Mouse (Mus musculus): Measurements from ENCODE around the gene Rbm7. TPM values are rescaled to one million over a fixed set of nuclear protein-coding genes. Genes with fewer than 3 reads are reported as not detected.
A peak's percentile ranks its signal among the peaks of the same experiment; 100 is the strongest.
"Not testable (repeated sequence)": the region's sequence is repeated elsewhere in the genome, so short reads cannot be mapped to it uniquely, and the experiment has no call there.

Rbm7 gene
- 101 and 104 TPM in 2 replicates for polyA plus RNA-seq (2015; fragmentation: Nextera tagmentation; extraction: Ambion mirVana)

DNA sequence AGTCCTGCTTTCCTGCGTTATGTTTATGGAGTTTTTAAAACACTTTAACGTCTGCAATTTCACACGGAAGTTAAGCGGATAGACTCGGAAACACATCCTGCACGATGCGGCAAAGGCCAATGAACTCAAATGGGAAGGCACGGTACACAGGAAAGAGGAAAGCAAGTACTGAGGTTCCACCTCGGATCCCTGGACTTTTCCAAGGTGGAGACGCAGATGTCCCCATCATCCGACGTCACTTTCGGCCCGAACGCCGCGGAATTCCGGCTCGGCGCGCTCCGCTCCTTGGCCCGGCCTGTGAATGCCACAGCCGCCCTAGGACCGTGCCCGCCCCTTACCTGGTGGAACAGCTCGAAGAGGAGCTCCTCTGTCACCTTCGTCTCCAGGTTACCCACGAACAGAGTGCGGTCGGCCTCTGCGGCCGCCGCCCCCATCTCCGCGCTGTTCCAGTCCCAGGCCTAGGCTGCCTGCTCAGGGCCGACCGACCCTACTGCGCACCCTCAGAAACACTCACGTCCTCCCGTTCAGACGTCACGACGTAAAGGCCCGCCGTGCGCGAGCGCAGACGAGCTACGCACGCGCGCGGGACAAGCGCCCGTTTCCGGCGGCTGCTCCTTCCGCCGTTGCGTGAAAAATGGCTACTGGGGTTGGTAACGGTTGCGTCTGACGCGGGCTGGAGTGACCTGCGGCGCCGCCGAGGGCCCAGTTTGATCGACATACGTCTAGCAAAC lies at the start of gene Rbm7, which contains the start of gene Gm5617:
Rbm7 (minus strand) TSS at position 483 of the 731 bp plus-strand sequence.
Gm5617 (plus strand) TSS at position 626 of the 731 bp plus-strand sequence.
- H3K27me3 ChIP-seq (replicated peaks; ENCODE audit: insufficient read depth, low read length) = no peaks in the 10 kb centered on the region
- peak within 1 kb of the TSS; percentile 80 for H3K4me2 ChIP-seq (replicated peaks; ENCODE audit: low read depth, low read length)
- ATAC-seq (peak; percentile 100), DNase-seq (ENCODE audit: low spot score) (peak; percentile 98)
- H3K9ac ChIP-seq (replicated peaks; ENCODE audit: low read depth) = peak within 1 kb of the TSS; percentile 71
- peak within 1 kb of the TSS; percentile 90 for H3K27ac ChIP-seq (ENCODE audit: low read length)
- no peaks in the 10 kb centered on the region for H3K9me3 ChIP-seq (ENCODE audit: low read length)
- WGBS = under 1% methylated on average over 72 of the region's 72 CpGs
- TF ChIP-seq CTCF (IDR thresholded peaks at IDR 0.05) (no peak), EP300 (IDR thresholded peaks at IDR 0.05) (no peak)
- peaks cover 12% of the 10 kb centered on the region; the same call in 1 of the 2 replicates for H3K4me1 ChIP-seq (ENCODE audit: insufficient read depth, low read depth, low read length)
- H3K36me3 ChIP-seq (ENCODE audit: insufficient read depth, low read length) = peaks cover 21% of the 10 kb centered on the region; the same call in 1 of the 2 replicates
- H3K4me3 ChIP-seq (ENCODE audit: low read depth, low read length) = peak within 1 kb of the TSS; percentile 80

DNA sequence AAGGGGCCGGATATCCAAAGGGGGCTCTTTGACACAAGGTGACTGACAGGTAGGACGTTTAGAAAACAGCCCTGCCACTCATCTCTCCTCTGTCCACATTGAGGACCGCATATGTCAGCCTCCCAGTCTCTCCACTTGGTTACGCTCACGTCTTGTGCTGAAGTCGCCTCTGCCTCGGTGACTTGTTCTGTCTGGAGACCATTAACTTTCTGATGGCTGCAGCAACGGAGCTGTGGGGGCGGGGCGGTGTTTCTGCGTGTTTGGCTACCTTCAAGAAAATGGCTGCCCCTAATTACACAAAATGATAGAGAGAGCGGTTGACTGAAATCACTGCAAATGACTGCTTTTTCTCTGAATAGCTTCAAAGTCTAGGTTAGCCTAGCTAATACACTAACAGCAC lies 43.6 kb upstream of the Rbm7 start:
- Histone ChIP-seq H3K4me3 (ENCODE audit: low read depth, low read length) (no peak overlapping the region), H3K4me2 (replicated peaks; ENCODE audit: low read depth, low read length) (no peak overlapping the region)
- TF ChIP-seq CTCF (IDR thresholded peaks at IDR 0.05) (no peak), EP300 (IDR thresholded peaks at IDR 0.05) (no peak)

DNA sequence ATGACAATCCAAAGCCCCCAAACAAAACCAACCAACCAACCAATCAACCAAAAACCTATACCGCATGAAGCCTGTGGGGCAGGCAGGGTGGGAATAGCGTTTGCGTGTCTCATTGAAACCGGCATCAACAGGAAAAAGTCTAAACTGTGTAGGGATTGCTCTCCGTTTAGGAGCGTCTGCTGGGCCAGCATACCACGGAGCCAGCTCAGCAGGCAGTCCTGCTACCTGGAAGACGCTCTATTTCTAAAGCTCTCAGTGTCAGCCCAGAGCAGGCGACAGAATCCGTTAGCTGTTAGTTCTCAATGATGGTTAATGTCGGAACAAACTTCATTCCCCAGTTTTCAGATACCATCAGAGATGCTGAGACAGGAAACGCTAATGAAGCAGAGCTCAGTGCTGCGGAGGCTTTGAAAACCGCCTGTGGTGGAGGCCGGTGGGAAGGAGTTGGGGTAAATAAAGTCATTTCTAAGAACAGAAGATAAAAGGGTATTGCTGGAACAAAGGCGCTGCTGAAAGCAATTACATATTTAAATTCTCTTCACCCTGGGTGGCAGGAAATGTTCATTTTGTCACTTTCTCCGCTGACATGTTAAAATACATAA lies 43.0 kb upstream of the Rbm7 start:
- Histone ChIP-seq H3K4me3 (ENCODE audit: low read depth, low read length) (no peak overlapping the region), H3K4me1 (ENCODE audit: insufficient read depth, low read depth, low read length) (no peaks in the 10 kb centered on the region), H3K27ac (ENCODE audit: low read length) (no peak overlapping the region), H3K9ac (replicated peaks; ENCODE audit: low read depth) (no peak overlapping the region), H3K4me2 (replicated peaks; ENCODE audit: low read depth, low read length) (no peak overlapping the region), H3K9me3 (ENCODE audit: low read length) (no peaks in the 10 kb centered on the region), H3K27me3 (replicated peaks; ENCODE audit: insufficient read depth, low read length) (peaks cover 3% of the 10 kb centered on the region; the same call in 1 of the 2 replicates), H3K36me3 (ENCODE audit: insufficient read depth, low read length) (no peaks in the 10 kb centered on the region)
- TF ChIP-seq EP300 (IDR thresholded peaks at IDR 0.05) (no peak), CTCF (IDR thresholded peaks at IDR 0.05) (no peak)
- ATAC-seq (no peak), DNase-seq (ENCODE audit: low spot score) (no peak)
- whole genome bisulfite sequencing = 7% methylated on average over 17 of the region's 17 CpGs

More for the DNA sequence above, 43.6 kb upstream of the Rbm7 start:
- ATAC-seq (no peak), DNase-seq (ENCODE audit: low spot score) (no peak)
- H3K27ac ChIP-seq (ENCODE audit: low read length) = no peak overlapping the region
- H3K36me3 ChIP-seq (ENCODE audit: insufficient read depth, low read length) = no peaks in the 10 kb centered on the region
- H3K27me3 ChIP-seq (replicated peaks; ENCODE audit: insufficient read depth, low read length) = peaks cover 3% of the 10 kb centered on the region; the same call in 1 of the 2 replicates
- H3K9me3 ChIP-seq (ENCODE audit: low read length) = no peaks in the 10 kb centered on the region
- no peaks in the 10 kb centered on the region for H3K4me1 ChIP-seq (ENCODE audit: insufficient read depth, low read depth, low read length)
- 16% methylated on average over 12 of the region's 12 CpGs for WGBS
- H3K9ac ChIP-seq (replicated peaks; ENCODE audit: low read depth) = no peak overlapping the region

DNA sequence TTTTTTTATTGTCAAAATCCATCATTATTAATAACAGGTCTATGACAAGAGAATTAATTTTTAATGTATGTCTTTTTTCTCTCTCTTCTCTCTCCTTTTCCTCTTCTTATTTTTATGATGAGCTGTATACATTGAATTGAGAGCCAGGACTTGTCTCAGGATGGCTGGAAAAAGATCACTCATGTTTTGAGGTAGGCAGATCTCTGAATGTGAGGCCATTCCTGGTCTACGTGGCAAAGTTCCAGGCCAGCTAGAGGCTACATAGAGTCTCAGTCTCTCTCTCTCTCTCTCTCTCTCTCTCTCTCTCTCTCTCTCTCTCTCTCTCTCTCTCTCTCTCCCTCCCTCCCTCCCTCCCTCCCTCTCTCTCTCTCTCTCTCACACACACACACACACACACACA lies 42.5 kb upstream of the Rbm7 start:
- not testable (repeated sequence) for H3K9ac ChIP-seq (replicated peaks; ENCODE audit: low read depth); H3K4me2 ChIP-seq (replicated peaks; ENCODE audit: low read depth, low read length); H3K9me3 ChIP-seq (ENCODE audit: low read length); H3K36me3 ChIP-seq (ENCODE audit: insufficient read depth, low read length); DNase-seq (ENCODE audit: low spot score); H3K27ac ChIP-seq (ENCODE audit: low read length); H3K4me3 ChIP-seq (ENCODE audit: low read depth, low read length); ATAC-seq; H3K27me3 ChIP-seq (replicated peaks; ENCODE audit: insufficient read depth, low read length); H3K4me1 ChIP-seq (ENCODE audit: insufficient read depth, low read depth, low read length)
- 50% methylated on average over 1 of the region's 1 CpGs for WGBS

DNA sequence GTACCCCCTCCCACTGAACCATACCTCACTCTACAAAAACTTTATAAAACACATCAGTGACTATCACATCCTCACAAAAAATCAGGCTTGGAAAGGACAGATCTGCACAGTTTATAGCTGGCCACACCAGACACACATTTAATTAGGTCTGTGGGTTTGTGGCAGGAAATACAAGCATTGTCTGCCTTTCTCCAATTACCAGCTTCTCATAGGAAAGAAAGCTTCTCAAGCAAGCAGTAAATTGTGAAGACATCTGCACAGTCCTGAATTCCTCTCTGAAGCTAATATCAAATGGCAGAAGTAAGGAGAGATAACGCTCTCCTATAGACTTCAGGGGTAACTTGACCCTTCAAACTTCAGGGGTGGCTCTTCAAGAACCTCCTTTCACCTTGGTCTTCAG lies 41.3 kb upstream of the Rbm7 start:
- DNase-seq (ENCODE audit: low spot score) = no peak
- H3K4me2 ChIP-seq (replicated peaks; ENCODE audit: low read depth, low read length) = no peak overlapping the region
- H3K27me3 ChIP-seq (replicated peaks; ENCODE audit: insufficient read depth, low read length) = peaks cover 3% of the 10 kb centered on the region; the same call in 1 of the 2 replicates
- H3K9ac ChIP-seq (replicated peaks; ENCODE audit: low read depth) = no peak overlapping the region
- no peak overlapping the region for H3K4me3 ChIP-seq (ENCODE audit: low read depth, low read length)
- H3K27ac ChIP-seq (ENCODE audit: low read length) = no peak overlapping the region
- ATAC-seq = no peak
- 48% methylated on average over 1 of the region's 1 CpGs for WGBS
- H3K36me3 ChIP-seq (ENCODE audit: insufficient read depth, low read length) = no peaks in the 10 kb centered on the region
- H3K4me1 ChIP-seq (ENCODE audit: insufficient read depth, low read depth, low read length) = no peaks in the 10 kb centered on the region
- H3K9me3 ChIP-seq (ENCODE audit: low read length) = no peaks in the 10 kb centered on the region
- no peak for TF ChIP-seq EP300 (IDR thresholded peaks at IDR 0.05)
- TF ChIP-seq CTCF (IDR thresholded peaks at IDR 0.05) = no peak

DNA sequence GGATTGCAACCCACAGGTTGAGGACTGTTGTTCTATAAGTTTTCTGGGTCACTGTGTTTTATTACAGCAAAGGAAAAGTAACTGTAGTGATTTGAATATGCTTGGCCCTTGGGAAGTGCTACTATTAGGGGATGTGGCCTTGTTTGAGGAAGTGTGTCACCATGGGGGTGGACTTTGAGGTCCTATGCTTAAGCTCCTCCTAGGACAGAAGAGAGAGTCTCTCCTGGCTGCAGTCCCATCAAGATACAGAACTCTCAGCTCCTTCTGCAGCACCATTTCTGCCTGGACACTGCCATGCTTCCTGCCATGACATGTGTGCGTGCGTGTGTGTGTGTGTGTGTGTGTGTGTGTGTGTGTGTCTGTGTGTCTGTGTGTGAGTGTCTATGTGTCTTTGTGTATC lies 37.6 kb upstream of the Rbm7 start:
- H3K27ac ChIP-seq (ENCODE audit: low read length) = no peak overlapping the region
- no peaks in the 10 kb centered on the region for H3K4me1 ChIP-seq (ENCODE audit: insufficient read depth, low read depth, low read length)
- H3K4me3 ChIP-seq (ENCODE audit: low read depth, low read length) = no peak overlapping the region
- H3K9ac ChIP-seq (replicated peaks; ENCODE audit: low read depth) = no peak overlapping the region
- no peaks in the 10 kb centered on the region for H3K36me3 ChIP-seq (ENCODE audit: insufficient read depth, low read length)
- peak; percentile 46 for DNase-seq (ENCODE audit: low spot score)
- H3K4me2 ChIP-seq (replicated peaks; ENCODE audit: low read depth, low read length) = no peak overlapping the region
- ATAC-seq = no peak
- 80% methylated on average over 2 of the region's 2 CpGs for WGBS
- H3K9me3 ChIP-seq (ENCODE audit: low read length) = no peaks in the 10 kb centered on the region
- H3K27me3 ChIP-seq (replicated peaks; ENCODE audit: insufficient read depth, low read length) = no peaks in the 10 kb centered on the region
- TF ChIP-seq CTCF (IDR thresholded peaks at IDR 0.05) (no peak), EP300 (IDR thresholded peaks at IDR 0.05) (no peak)

All from lung, postnatal 0 days (tissue).